Mouse (Mus musculus) urinary bladder, adult 18-20 months (tissue): ENCODE data around the gene Lyg2.
A peak's percentile ranks its signal among the peaks of the same experiment; 100 is the strongest.

ENCODE experiments used
- DNase-seq, 2 experiments: peaks; one replicate each; pipeline ENCODE4 v3.0.0; 2022; ENCODE audit warnings: low spot score in 2 of 2, mixed read lengths in 2 of 2

Lyg2 gene

DNA sequence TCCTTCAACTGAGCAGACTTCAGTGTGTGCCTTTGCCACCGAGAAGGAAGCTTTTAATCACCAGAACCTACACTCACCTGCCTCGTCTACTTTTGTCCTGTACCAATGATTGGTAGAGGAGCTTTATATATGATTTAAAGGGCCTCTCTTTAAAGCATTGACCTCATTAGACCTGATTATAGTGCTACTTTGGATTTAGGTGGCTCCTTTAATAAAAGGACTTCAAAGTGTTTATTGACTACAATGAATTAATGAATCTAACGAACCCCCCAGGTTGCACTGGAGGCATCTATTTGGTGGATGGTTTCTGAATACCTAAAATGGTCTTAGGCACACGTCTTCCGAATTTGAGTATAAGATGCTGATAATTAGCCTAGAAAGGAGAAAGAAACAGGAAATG lies at the start of gene Lyg2:
Gene Lyg2 (minus strand): TSS at position 101 of the 400 bp plus-strand sequence.
- no peak for DNase-seq

DNA sequence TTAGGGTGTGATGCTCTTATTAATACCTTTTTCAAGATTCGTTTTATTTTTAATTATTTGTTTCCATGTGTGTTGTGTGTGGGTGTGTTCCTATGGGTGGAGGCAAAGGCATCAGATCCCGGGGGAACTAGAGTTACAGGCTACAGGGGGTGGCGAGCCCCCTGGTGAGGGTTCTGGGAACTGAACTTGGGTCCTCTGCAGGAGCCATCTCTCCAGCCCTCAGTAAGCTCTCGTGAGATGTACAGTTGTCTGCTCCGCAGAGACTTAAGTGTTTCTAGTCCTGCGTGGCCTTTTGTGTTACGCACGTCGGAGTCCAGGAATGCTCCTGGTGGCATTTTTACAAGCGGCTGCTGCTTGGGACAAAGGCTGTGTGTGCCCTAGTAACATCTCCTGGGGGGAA lies 49.3 kb upstream of the Lyg2 start:
- DNase-seq: no peak

DNA sequence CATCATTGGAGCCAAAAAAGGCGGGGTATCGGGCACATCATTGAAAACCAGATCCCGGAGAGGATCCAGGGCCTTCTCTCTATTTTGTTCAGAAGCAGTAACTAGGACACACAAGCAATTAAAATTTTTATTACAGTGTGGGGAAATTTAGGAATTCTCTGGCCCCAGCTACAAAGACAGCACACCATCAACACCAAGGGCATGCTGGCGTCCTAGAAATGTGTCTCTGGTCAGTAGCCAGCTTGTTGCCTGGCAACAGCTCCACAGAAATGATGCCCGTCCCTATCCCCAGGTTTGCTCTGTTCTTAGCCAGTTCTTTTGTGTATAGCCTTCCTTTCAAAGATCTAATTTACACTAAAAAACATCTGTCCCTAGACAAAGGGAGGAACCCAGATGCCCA lies 43.2 kb upstream of the Lyg2 start:
- DNase-seq: no peak

DNA sequence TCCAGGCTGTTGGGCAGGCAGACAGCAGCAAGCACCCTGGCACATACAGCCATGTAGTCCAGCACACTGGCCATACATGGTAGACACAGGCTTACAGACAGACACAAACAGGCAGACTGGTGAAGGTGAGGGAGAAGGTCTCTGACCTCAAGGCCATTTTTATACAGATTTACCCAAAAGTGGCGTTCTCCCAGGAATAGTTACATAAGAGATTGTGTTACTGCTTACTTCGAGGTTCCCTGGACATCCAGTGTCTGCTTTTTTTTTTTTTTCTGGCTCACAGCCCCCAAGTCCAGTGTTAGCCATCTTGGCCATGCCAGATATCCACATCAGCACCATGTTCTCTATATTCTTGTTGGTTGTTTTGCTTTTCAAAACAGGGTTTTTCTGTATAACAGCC lies 42.2 kb upstream of the Lyg2 start:
- no peak for DNase-seq

DNA sequence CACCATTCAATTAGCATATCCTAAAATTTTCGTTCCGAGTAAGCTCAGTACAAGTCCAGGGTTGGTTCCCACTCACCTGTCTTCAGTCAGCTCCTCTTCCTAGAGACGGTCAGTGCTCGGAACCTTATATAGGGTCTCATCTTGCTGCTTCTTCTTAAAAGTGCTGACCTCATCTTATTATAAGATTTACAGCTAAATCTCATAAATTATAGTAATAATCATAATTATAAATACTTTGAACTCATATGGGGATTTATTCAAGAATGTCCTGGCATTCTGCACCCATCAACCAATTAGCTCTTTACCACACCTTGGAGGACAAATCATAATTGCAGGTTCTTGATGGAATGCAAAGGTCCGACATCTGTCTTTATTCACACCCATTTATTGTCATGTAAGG lies 41.4 kb upstream of the Lyg2 start, which contains the start of gene Lyg1:
Gene Lyg1 (minus strand): TSS at position 101 of the 400 bp plus-strand sequence.
- no peak for DNase-seq

DNA sequence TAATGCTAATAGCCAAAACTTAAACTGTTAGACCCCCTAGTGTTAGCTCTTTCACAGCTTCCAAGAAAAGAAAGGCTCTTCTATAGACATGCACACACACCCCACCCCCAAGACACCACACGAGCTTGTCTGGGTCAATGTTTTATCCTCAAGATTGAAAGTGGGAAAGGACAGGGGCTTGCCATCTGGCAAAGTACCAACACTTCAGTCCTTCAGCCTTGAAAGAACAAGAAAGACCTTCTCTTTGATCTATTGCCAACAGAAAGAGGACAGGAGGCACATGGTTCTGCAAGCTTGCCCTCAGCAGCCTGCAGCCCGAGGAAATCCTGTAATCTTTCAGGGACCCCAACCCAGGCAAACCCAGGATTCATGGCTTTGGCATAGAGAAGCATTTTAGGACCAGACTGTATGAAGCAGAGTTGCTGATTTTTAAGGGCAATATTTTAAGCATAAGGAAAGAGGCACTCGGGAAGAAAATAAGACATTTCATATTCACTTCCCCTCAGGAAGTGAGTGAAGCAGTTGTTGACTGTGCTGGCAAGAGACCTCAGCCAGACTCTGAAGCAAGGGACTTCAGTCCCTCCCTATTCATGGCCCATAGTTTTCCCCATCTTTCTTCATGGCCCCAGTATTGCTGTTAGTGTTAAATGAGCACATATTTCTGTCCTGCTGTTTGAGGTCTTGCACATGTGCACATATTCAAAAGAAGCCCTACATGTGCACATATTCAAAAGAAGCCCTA lies 40.6 kb upstream of the Lyg2 start:
- DNase-seq: no peak

DNA sequence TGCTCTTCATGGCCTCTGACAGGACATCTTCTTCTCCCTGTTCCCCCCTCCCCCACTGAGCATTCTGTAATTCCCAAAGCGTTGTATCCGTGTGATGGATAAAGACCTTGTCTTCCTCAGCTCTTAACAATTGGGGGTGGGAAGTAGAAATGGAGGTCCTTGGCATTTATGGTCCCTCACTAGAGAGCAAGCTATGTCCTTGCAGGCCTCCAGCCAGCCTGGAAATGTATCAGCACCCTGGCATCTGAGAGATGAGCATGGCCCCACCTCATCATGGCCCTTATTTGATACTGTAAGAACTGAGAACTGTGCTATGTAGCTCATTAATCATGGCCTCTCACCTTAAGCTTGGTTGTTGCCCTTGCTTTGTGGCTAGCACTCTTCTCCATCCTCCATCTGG lies 39.0 kb upstream of the Lyg2 start:
- no peak for DNase-seq

DNA sequence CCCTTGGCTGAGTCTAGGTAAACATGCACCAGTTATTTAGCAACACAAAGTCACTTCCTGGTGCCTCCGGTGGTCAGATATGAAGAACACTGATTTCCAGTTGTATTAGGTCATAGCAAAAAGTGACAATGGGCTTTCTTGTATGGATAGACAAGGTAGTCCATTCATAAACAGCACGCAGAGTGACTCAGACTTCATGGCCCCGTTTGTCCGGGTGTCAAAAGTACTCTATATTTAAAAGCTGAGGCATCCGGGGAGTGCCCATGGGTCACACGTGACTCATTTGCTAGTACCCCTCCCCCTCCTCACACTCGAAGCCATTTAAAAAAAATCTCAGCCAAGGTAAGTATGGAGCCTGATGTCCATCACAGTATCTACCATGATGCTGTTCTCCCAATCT lies 38.5 kb upstream of the Lyg2 start:
- DNase-seq: no peak

DNA sequence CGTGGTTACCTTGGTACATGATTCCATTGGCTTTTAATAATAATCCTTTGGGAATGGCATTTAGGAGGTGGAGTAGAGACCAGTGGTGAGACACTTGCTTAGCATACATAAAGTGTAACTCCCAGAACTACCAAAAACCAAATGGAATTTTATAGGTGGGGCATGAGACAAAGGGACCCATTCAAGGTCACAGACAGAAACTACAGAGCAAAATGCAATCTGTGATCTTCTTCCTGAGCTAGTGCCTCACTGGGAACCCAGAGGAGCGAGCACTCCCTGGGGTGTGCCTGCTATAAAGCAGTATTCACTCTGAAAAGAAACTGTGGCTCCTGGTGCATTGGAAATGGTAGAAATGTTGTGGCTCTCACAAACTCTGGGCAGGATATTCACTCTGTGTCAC lies 32.6 kb upstream of the Lyg2 start:
- DNase-seq: no peak

DNA sequence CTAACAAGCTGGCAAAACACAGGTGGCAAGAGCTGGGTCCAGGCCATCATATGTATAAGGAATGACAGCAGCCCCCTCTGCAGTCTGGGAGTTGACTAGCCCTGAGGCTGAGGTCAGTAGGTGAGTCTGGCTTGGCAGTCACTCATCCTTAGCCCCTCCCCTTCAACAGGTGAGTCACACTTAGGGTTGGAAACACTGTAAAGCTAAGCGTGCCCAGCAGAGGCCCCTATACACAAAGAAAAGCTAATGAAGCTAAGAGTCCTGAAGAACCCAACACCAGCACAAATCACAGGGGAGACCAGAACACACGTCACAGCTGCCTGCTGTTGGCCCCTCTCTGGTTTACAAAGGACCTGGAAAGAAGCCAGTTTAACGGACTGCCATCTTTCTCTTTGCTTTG lies 15.5 kb upstream of the Lyg2 start:
- DNase-seq: peak; percentile 41 to 49

DNA sequence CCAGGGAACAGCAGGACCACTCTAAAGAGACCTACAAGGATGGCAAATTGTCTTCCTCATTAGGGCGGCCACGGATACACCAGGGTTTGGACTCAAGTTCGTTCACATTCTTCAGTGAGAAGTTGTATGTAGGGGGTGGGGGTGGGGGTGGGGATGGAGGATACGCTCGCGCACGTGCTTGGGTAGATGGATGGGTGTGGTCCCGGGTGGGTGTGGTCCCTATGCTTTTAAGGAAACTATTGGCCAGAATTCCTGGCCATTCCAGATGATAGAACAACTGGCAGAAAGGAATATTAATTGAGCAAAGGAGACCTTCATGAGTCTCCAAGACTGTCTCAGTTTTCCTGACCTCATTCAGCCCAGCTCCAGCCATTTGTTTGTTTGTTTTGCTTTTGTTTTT lies 9.7 kb upstream of the Lyg2 start:
- DNase-seq: no peak

DNA sequence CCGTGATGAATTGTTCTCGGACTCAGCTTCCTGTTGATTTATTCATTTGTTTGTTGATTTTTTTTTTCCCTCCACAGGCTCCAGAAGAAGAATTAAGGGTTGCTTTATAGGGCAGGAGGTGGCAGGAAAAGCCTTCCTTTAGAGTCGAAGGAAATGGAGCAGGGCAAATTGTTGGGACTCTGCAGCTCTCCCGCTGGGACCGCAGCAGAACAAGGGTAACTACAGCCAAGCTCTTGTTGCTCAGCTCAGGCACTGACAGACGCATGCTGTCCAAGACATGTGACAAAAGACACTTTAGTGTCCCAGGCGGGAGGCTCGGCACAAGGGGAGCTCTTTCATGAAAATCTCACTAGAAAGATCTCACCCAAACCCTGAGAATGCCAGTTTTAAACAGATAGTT lies 6.2 kb upstream of the Lyg2 start:
- no peak for DNase-seq

DNA sequence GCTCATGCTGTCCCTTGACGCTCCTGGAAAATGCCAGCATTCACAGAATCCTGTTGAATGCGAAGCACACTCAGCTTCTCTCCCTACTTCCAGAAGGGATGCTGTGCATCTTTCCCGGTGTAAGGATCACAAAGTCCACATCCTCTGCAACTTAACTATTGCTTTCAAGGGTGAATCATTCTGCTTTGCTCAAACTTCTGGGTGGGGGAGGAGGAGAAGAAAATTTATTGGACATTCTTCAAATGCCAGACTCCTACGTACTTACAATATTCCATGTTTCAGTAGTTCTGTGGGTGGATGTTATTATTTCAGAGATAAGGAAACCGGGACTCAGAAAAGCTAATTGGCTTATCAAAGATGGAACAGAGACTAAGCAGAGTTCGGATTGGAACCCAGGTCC lies 1.8 kb upstream of the Lyg2 start:
- no peak for DNase-seq

DNA sequence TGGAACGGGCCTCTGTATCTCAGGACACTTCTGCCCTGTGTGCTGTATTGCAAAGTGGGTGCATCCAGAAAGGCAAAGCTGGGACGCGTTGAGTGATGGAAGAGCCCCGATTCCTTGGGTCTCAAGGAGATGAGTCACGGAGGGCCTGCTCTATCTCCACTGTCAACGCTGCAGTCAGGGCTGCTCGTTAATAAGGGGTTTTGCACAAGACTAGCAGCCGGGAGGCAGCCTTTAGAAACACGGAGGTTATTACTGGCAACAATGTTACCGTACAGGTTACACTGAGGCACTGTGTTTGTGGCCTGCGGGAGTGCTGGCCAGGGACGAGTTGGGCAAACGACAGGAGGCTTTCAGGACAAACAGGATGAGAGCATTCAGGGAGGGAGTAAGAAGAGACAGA lies 1.4 kb upstream of the Lyg2 start:
- DNase-seq: no peak

DNA sequence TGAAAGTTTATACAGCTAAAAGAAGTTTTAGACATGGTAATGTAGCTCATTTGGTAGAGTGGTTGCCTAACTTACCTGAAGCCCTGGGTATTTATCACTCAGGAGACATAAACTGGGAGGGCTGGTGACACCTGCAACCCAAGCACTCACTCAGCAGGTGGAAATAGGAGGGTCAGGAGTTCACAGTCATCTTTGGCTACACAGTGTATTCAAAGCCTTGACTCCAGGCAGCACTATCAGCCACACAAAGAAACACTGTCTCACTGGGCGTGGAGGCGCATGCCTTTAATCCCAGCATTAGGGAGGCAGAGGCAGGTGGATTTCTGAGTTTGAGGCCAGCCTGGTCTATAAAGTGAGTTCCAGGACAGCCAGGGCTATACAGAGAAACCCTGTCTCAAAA lies 3.5 kb downstream of the Lyg2 start:
- no peak for DNase-seq

DNA sequence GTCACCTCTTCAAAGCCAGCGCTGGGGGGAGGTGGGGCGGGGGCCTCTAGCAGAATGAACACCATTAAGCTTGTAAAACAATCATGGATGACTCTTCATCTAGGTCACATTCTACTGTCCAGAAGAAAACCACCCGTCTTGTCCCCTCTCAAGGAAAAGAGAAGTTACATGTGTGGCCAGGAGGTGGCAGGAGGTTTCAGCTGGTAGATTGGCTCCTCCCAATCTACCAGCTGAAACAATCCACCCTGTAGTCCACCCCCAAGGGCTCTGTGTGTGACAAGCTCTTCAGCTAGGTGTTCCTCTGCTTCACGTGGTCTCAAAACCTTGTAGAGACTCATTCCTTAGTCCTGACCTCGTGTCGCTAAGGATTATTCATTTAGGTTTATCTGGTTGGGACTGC lies 13.1 kb downstream of the Lyg2 start:
- DNase-seq: no peak

DNA sequence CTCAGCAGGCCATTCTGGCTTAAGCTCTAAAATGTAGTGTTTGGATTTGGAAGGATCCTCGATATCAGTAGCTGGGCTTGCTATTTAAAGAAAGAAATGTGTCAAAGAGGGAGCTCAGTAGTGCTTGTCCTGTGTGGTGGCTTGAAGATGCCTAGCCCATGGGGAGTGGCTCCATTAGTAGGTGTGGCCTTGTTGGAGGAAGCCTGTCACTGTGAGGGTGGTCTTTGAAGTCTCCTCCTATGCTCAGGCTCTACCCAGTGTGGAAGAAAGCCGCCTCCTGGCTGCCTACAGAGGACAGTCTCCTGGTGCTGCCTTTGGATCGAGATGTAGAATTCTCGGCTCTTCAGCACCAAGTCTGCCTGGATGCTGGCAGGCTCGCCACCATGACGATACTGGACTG lies 16.0 kb downstream of the Lyg2 start:
- DNase-seq: no peak

DNA sequence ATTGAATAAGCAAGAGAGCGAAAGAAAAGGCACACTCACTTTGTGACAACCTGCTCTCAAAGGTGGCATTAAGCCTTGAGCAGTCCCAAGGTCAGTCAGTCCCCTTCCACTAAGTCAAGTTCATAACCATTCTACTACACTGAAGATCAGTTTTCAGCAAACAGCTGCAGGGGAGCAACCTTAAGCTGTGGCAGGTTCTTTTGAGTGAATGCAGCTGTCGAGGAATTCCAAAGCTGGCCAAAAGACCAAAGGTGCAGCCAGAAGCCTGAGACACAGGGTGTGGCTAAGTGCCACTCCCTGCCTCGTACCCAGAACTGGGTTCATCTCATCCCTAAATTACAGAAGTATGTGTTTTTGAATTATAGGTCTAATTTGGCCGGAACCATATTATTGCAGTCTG lies 16.5 kb downstream of the Lyg2 start:
- DNase-seq: no peak

DNA sequence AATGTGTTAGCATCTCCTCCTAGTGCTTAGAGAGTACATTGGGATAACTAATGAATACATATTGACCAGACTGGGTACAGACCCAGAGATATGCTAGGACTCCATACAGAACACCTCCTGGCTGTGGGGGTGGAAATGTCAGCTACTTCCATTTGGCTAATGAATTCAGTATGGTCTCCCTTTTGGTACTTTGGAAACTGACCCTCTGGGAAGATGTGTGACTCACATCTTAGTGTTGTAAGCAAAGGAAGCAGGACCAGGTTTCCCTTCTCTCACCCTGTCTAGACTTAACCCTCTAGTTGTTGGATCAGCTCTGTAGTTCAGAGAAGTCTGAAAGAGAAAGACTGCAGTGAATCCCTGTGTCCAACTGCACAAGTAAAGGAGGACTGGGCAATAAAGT lies 21.7 kb downstream of the Lyg2 start:
- no peak for DNase-seq

DNA sequence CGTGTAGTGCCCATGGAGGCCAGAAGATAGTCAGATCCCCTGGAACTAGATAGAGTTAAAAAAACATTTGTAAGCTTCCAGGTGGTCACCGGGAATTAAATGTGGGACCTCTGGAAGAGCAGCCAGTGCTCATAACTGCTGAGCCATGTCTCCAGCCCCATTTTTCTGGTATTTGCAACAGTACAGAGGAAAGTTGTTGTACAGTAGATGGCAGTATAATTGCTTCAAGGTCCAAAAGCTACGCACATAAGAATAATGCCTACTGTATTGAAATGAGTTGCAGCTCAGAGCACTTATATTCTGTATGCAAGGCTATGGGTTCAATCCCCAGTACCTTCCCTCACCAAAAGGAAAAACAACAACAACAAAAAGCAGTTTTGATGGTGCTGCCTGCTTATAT lies 24.9 kb downstream of the Lyg2 start:
- no peak for DNase-seq

DNA sequence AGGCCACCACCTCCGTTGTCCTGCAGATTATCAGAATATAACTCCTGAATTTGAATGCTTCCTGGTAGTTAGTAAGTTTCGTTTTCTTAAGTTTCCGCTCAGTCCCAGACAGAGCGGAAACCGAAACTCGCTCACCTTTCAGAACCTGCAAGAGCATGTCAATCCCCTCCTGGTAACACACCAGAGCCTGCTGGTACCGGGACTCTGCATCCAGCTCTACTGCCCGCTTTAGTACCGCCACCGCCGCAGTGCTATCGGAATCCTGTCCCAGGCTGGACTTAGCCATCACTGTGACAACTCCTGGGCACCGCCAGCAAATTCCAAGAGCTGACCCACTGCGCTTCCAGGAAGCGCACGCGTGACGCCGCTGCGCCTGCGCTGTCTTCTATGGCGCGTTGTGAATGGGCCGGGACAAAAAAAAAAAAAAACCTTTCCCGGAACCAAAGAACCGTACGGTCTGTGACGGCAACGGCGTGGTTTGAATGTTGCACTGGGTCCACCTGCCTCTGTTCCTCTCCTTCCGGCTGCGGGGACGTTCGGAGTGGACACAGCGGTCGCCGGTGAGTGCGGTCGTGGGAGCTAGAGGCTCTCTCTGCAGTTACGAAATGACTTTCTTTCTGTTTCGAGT lies 26.2 kb downstream of the Lyg2 start, which contains the start of the genes Mitd1 and Mrpl30:
Gene Mitd1 (minus strand): TSS at position 387 of the 628 bp plus-strand sequence.
Gene Mrpl30 (plus strand): TSS at position 453 of the 628 bp plus-strand sequence.
- peak; percentile 82 to 86 for DNase-seq

DNA sequence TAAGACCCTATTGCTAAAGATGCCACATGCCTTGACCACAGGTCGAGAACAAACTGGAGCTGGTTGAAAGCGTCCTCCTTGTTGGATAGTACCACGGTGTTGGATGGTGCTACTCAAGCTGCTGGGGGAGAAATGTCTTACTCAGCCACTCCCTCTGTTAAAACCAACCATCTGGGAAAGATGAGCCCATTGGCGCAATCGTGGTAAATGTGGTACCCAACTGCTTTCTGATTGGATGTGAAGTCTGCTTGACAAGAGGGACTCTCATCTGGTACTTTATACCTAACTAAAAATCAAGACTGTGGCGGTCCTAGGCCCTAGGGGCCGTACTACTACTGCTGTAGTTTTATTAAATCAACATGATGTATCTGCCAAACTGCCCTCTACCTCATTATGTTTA lies 27.1 kb downstream of the Lyg2 start:
- no peak for DNase-seq

DNA sequence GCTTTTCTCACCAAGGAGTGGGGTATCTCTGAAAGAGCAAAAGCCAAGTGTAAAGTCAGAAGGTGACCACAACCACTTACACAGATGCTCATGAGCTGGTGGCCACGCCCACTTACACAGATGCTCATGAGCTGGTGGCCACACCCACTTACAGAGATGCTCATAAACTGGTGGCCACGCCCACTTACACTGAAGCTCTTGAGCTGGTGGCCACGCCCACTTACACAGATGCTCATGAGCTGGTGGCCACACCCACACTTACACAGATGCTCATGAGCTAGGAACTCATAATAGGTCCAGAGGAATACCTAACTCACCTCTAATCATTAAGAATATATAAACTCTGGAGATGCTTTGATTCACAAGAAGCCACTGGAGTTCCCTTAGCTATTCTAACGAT lies 31.8 kb downstream of the Lyg2 start:
- no peak for DNase-seq

DNA sequence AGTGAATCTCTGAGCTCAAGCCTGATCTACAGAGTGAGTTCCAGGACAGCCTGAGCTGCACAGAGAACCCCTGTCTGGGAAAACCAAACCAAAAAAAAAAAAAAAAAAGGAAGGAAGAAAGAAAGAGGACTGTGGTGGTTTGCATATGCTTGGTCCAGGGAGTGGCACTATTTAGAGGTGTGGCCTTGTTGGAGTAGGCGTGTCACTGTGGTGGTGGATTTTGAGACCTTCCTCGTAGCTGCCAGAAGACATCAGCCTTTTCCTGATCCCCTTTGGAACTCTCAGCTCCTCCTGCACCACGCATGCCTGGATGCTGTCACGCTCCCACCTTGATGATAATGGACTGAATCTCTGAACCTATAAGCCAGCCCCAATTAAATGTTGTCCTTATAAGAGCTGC lies 32.9 kb downstream of the Lyg2 start:
- DNase-seq: no peak
